Mouse (Mus musculus): ENCODE results near the gene Gm12184.
"Not testable (repeated sequence)": the region's sequence is repeated elsewhere in the genome, so short reads cannot be mapped to it uniquely, and the experiment has no call there.

The Gm12184 gene

DNA sequence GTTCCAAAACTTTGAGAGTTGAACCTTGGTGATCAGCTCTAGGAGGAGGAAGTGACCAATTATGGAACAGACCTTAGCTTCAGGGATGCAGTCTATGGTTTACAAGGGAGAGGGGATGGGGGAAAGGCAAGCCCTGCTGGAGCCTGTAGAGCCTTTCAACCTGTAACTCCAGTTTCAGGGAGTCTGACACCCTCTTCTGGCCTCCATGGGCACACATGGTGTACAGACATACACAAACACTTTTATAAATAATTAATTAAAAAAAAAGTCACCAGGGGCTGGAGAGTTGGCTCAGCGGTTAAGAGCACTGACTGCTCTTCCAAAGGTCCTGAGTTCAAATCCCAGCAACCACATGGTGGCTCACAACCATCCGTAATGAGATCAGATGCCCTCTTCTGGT lies 19.9 kb upstream of the Gm12184 start:
- not testable (repeated sequence) for DNase-seq

DNA sequence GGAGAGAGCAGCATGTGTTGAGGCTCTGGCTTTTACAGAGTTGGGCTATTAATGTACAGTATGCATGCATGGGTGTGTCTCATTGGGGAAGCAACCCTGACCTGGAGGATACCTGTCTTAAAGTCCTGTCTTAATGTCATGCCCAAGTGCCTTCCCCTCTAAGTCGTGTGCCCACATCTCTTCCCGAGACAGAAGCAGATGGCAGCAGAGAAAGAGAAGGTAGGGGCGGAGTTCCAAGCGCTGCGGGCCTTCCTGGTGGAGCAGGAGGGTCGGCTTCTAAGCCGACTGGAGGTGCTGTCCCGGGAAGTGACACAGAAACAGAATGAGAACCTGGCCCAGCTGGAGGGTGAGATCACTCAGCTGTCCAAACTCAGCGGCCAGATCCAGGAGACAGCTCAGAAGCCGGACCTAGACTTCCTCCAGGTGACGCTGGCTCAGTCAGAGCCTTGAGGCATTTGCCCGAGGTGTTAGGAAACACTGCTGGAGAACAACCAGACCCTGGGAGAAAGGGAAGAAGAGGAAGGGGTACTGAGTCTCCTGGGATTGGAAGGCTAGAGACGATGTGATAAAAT lies 18.9 kb upstream of the Gm12184 start:
- DNase-seq, result no peak

DNA sequence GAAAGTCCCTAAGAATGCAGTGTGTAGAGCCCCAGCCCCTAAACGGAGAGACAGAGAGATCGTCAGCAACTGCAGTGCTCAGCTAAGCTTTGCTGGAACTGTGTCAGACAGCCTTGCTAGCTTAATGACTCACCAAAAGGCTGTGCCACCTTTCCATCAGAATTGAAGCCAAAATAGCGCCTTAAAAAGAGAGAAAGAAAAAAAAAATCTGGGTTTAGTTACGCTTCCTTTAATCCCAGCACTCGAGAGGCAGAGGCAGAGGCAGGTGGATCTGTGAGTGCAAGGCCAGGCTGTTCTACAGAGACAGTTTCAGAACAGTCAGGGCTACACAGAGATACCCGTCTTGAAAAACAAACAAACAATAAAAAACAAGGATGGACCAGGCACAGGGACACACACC lies 17.9 kb upstream of the Gm12184 start:
- no peak for DNase-seq

- DNase-seq, result no peak
Observed at GRCm38 (mm10) chr11:48843202-48843601, 16.7 kb upstream of the Gm12184 start.

DNA sequence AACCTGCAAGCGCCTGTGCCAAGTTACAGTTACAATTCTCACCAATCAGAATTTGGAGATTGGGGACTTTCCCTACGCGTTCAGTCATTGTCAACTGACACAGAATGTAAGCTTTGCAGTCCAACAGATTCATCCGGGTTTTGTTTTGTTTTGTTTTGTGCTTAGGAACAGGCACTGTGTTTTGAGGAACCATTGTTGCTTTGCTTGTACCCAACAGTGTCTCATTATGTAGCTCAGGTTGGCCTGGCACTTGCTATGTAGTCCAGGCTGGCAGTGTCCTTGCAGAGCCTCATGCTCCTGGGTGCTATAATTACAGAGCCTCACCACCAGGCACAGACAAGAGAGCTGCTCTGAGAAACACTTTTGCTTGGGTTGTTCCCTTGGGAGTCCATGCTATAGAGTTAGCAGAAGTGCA lies 15.9 kb upstream of the Gm12184 start:
- DNase-seq, result no peak

GRCm38 (mm10) chr11:48841213-48841612 lies 14.8 kb upstream of the Gm12184 start:
- no peak for DNase-seq

- DNase-seq, result no peak
Observed at GRCm38 (mm10) chr11:48840805-48841204, 14.3 kb upstream of the Gm12184 start.

DNA sequence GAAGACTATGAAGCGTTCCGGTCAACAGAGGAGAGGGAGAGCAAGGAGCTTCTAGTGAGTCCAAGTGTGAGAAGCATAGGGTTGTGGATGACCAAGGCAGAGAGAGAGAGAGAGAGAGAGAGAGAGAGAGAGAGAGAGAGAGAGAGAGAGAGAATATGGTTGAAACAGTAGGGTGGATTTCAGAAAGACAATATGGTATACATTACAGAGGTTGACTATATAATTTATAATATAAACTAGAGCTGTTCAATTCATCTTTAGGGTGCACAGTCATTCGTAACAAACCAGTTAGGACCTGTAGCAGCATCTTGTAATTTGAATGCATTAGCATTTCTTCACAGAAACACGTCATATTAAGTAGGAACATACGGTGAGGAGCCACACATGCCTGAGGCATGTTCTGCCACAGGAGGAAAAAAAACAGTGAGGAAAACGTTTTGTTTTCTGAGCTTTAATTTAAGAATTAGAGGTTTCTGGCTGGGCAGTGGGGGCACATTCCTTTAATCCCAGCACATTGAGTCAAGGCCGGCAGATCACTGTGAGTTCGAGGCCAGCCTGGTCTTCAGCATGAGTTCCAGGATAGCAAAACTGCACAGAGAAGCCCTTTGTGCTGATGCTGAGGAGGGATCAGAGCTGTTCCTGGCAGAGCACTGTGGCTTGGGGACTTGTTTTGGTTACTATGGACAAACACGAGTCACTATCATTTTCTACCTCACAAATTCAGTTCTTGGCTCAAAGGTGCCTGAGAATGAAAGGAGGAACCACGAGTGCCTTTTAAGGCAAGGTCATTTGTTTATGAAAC lies 12.6 kb upstream of the Gm12184 start:
- DNase-seq, result no peak

GRCm38 (mm10) chr11:48838181-48838797 lies 11.8 kb upstream of the Gm12184 start:
- no peak for DNase-seq

DNA sequence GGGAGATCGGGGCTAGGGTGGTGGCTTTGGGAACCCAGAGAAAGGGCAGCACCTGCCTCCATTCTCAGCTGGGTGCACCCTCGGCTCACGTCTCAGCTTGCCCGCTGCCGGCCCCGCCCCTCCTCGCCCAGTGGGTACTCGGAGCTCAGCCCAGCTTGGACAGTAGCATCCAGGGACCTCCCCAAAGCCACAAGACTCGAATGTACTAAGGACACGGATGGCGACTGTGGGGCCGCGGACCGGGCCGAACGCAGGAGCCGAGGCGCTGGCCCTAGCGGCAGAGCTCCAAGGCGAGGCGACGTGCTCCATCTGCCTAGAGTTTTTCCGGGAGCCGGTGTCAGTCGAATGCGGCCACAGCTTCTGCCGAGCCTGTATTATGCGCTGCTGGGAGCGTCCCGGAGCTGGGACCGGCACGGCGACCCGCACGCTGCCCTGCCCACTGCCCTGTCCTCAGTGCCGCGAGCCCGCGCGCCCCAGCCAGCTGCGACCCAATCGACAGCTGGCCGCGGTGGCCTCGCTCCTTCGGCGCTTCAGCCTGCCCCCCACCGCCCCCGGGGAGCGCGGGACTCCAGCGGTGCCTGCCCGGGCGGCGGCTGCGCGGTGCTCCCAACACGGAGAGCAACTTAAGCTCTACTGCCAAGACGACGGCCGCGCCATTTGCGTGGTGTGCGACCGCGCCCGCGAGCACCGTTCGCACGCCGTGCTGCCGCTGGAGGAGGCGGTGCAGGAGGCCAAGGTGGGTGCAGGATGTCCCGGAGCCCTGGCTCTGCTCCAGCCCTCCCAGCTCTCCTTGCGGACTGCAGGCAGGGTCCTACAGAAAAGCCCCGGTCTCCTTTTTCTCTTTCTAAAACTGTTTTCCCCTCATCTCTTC lies 11.1 kb upstream of the Gm12184 start:
- DNase-seq, result no peak

GRCm38 (mm10) chr11:48836990-48837309 lies 10.5 kb upstream of the Gm12184 start:
- DNase-seq, result no peak

- DNase-seq, result no peak
Observed at GRCm38 (mm10) chr11:48835923-48836322, 9.5 kb upstream of the Gm12184 start.

DNA sequence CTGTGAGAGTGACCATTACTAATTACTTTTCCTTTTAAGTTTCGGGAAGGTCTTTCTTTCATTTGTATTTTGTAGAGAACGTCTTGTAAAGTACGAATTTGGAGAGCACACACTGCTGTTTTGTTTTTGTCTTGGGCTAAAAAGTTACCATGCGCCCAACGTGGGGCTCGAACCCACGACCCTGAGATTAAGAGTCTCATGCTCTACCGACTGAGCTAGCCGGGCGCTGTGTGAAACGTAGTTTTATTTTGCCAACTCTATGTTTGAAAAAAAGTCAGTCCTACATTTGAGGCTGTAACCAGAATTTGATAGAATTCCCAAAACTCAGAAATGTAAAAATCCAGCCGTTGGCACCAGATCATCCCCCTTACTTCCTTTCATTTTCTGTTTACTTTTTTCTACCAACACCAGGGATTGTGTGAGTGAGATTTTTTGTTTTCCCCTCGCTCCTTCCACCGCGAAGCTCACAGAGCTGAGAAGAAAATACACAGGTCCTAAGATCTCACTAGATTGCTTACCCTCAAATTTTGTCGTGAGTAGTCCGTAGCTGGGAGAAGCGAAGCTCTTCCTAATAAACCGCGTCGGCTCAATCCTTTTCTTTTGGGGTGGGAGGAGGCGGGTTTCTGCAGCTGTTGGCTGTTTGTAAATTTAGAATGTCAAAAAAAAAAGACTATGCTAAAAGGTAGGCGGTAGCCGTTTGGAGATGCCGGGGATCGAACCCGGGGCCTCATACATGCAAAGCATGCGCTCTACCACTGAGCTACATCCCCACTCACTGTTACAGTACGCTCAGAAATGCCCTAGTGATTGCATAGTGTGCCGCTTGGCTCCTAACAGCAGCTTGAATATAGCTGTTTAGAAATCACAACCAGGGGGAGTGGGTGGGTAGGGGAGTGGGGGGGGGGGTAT lies 7.5 kb upstream of the Gm12184 start:
- peak; percentile 88 for DNase-seq

DNA sequence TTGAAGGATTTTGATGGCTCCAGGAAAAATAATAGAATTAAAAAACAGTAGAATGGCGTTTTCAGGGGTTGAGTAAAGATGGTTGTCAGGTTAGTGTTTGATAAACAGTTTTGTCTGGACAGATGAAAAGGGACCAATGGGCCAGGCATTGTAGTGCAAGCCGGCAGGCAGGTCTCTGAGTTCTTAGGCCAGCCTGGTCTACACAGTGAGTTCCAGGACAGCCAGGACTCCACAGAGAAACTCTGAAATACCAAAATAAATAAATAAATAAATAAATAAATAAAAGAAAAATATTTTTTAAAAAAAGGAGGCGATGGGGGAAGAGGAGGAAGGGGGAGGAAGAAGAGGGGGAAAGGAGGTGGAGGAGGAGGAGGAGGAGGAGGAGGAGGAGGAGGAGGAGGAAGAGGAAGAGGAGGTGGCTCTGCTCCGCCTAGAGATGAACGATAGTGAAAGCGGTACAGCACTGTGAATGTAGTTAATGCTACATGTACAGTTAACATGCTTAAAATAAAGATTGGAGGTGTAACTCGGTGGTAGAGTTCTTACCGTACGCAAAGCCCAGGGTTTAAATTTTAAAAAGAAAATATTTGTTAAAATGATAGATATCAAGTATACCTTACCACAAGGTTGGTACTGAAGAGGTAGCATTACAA lies 6.7 kb upstream of the Gm12184 start:
- DNase-seq, result no peak

DNA sequence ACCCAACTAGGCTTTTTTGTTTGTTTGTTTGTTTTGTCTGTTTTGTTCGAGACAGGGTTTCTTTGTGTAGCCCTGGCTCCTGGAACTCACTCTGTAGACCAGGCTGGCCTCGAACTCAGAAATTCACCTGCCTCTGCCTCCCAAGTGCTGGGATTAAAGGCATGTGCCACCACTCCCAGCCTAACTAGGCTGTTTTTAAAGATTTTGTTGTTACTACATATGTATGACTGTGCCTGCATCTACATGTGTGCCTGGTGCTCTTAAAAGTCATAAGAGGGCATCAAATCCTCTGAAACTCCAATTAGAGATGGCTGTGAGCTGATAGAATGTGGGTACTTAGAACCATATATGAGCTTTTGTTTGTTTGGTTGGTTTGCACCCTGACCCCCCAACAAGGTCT lies 4.8 kb upstream of the Gm12184 start:
- no peak for DNase-seq

GRCm38 (mm10) chr11:48830279-48830678 lies 3.8 kb upstream of the Gm12184 start:
- no peak for DNase-seq

- DNase-seq, result no peak
Observed at GRCm38 (mm10) chr11:48827926-48828325, 1.5 kb upstream of the Gm12184 start.

- no peak for DNase-seq
Observed at GRCm38 (mm10) chr11:48826752-48827096, 269 bp upstream of the Gm12184 start.

DNA sequence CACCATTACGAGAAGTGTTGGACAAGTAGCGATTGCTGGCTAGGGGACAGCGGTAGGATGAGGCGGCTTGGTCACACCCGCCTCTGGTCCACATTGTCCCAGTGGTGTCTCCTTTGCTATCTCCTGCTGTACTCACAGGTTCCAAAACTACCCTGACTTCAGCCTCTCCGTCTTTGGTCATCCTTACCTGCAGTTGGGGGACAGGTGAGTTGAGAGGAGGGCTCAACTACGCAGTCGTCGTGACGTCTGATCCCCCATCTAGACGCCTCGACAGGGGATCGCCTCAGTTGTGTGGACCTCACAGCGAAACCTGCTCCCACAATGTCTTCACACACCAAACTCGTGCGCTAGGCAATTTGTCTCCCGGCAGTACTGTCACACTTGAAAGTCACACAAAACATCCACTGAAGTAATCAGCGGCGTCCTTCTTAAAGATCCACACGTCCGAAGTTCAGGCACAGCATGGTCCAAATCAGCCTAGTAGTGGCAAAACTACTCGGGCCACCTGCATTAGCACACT lies 2.1 kb downstream of the Gm12184 start:
- no peak for DNase-seq

GRCm38 (mm10) chr11:48823536-48823972 lies 2.9 kb downstream of the Gm12184 start:
- no peak for DNase-seq

DNA sequence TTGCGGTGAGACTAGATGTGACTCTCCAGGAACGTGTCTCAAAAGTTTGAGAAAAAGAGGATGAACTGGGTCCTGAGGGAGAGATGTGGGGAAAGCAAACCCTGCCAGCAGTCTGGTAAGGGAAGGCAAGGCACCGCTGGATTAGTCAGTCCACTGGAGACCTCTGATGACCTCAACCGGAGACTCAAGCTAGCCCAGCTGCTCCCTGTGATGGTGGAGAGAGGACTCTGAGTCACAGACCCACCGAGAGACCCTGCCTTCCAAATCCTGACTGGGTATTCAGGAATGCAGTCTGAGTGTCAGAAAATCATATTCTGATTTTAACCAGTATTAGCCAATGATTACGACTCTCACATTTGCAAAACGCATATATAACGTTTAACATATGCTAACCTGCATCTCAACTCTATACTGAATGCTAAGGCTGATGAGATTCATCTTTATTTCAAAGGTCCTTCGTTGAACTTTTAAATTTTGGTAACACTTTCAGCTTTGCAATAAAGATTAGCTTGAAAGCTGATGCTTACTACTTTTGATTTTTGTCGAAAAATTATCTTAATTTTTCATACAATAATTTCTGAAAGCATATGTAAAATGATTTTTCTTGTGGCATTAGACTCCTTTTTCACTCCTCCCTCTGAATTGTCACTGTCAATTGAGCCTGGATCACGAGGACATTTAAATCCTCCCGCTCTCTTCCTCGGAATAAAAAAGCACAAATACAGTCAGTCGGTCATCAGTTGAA lies 3.5 kb downstream of the Gm12184 start:
- DNase-seq, result no peak

Measured in layer of hippocampus, adult 9-11 months (tissue).